Mouse (Mus musculus) ES-Bruce4 (cell line): ENCODE results near the gene Rtl5. TPM values are rescaled to one million over a fixed set of nuclear protein-coding genes. Genes with fewer than 3 reads are reported as not detected.

Experiments
- H3K27ac ChIP-seq: 2 replicates; pipeline ENCODE4 v1.5.1; 2012; ENCODE audit warnings: low read length, inconsistent platforms; ENCODE audit not compliant: insufficient read depth
- H3K27me3 ChIP-seq: 2 replicates; pipeline ENCODE4 v1.6.1; 2012; ENCODE audit warnings: mild to moderate bottlenecking, low read length, inconsistent platforms; ENCODE audit not compliant: control insufficient read depth, poor library complexity, insufficient read depth, severe bottlenecking
- H3K36me3 ChIP-seq: 2 replicates; pipeline ENCODE4 v1.6.1; 2012; ENCODE audit warnings: inconsistent platforms, mild to moderate bottlenecking, low read length, moderate library complexity; ENCODE audit not compliant: control insufficient read depth, poor library complexity, insufficient read depth, severe bottlenecking
- H3K4me1 ChIP-seq: one replicate; pipeline ENCODE4 v1.8.1; 2011; ENCODE audit warnings: low read length; ENCODE audit not compliant: control insufficient read depth, insufficient read depth
- H3K4me3 ChIP-seq: 2 replicates; pipeline ENCODE4 v1.5.1; 2011; ENCODE audit warnings: low read depth, mild to moderate bottlenecking, low read length
- H3K9ac ChIP-seq: 2 replicates; pipeline ENCODE4 v1.6.1; 2012; ENCODE audit warnings: low read depth, mild to moderate bottlenecking, inconsistent platforms; ENCODE audit not compliant: poor library complexity, severe bottlenecking
- H3K9me3 ChIP-seq: replicated peaks from 2 replicates; pipeline ENCODE4 v1.6.1; 2012; ENCODE audit warnings: mild to moderate bottlenecking, low read length, inconsistent platforms; ENCODE audit not compliant: control insufficient read depth, poor library complexity, insufficient read depth, severe bottlenecking
- CTCF ChIP-seq: IDR thresholded peaks from one replicate; pipeline ENCODE4 v1.8.1; 2011; ENCODE audit warnings: low read depth, low read length
- EP300 ChIP-seq: IDR thresholded peaks from 2 replicates; pipeline ENCODE4 v1.6.1; 2011; ENCODE audit warnings: low read depth, low read length; ENCODE audit not compliant: insufficient read depth
- POLR2A ChIP-seq: IDR thresholded peaks from one replicate; pipeline ENCODE4 v1.8.1; 2011; ENCODE audit warnings: low read length; ENCODE audit not compliant: insufficient read depth
- polyA plus RNA-seq: library from polyadenylated mRNA; stranded (reverse); fragments of >200 nt; gene quantifications from 2 replicates; pipeline ENCODE4 v1.2.4, GENCODE M21; 2011; ENCODE audit warnings: low read depth; ENCODE audit not compliant: missing spikeins, insufficient read depth, insufficient read length

Gene Rtl5
- polyA plus RNA-seq, 1 experiment = not detected

DNA sequence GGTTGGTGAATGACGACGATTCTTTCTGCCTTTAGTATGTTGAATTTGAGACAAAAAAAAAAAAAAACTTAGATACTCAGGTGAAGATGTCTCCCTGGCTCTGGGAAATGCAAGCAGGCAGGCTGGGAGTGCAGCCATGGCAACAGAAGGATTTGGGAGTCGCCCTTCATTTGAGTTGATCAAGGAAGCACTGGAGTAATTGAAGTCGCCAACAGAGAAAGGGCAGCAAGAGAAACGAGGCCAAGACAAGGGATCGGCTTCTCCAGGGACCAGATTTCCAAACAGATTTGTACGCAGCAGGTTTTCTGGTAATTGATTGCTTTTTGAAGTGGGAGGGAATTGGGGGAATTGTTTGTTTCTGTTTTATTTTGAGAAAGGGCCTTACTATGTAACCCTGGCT is 29.5 kb downstream of the Rtl5 start:
- no peaks in the 10 kb centered on the region for H3K27me3 ChIP-seq

DNA sequence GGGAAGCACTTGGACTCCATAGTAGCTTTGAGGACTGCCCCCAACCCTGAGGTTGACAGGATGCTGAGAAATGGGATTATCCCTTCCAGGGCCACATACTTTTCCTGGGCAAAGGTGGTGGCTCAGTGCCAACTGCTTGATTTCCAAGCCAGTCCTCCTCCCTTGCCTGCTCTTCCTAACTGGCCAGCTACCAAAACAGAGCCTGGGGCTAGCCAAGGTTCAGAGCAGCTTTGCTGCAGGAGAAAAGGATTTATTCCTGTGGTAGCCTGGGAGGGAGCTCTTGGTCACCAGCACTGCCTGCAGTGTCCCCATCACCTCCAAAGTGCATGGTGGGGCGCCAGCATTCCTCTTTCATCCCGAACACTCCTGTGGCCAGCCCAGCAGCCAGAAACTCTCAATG is 33.6 kb downstream of the Rtl5 start:
- no peaks in the 10 kb centered on the region for H3K9me3 ChIP-seq
- peaks cover 2% of the 10 kb centered on the region for H3K4me1 ChIP-seq
- H3K27ac ChIP-seq = no peak overlapping the region
- no peaks in the 10 kb centered on the region for H3K36me3 ChIP-seq
- no peak overlapping the region for H3K9ac ChIP-seq
- no peak overlapping the region for H3K4me3 ChIP-seq
- no peaks in the 10 kb centered on the region for H3K27me3 ChIP-seq
- TF ChIP-seq POLR2A = no peak
- no peak for TF ChIP-seq EP300
- TF ChIP-seq CTCF = no peak

More for the DNA sequence above, 29.5 kb downstream of the Rtl5 start:
- H3K27ac ChIP-seq = no peak overlapping the region
- no peaks in the 10 kb centered on the region for H3K36me3 ChIP-seq
- H3K4me1 ChIP-seq = no peaks in the 10 kb centered on the region
- H3K9ac ChIP-seq = no peak overlapping the region
- H3K4me3 ChIP-seq = no peak overlapping the region
- TF ChIP-seq CTCF (no peak), POLR2A (no peak)
- no peaks in the 10 kb centered on the region for H3K9me3 ChIP-seq

DNA sequence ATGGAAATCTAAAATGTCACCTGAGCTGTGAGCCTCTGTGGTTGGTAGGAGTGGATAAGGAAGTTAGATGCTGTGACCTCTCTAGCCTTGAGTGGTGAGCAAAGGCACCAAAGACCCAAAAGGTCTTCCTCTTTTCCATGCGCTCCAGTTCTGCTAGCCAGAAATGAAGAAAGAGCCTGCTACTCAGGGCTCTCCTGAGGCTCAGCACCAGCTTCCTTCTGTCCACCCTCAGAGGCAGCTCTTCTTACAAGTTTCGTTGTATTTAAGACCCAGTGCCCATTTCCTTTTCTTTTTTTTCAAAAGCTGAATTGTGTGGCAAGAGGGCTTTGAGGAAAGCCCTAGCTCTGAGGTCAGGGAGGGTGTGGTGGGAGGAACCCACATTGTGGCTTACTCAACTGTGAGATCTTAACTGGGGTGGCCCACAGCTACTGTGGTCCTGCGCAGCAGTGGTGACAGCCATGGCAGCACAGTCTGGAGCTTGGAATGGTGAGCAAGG is 34.2 kb downstream of the Rtl5 start:
- no peaks in the 10 kb centered on the region for H3K36me3 ChIP-seq
- no peaks in the 10 kb centered on the region for H3K9me3 ChIP-seq
- peaks cover 2% of the 10 kb centered on the region for H3K4me1 ChIP-seq
- H3K27ac ChIP-seq = no peak overlapping the region
- TF ChIP-seq POLR2A = no peak
- no peaks in the 10 kb centered on the region for H3K27me3 ChIP-seq
- H3K9ac ChIP-seq = no peak overlapping the region
- no peak overlapping the region for H3K4me3 ChIP-seq

DNA sequence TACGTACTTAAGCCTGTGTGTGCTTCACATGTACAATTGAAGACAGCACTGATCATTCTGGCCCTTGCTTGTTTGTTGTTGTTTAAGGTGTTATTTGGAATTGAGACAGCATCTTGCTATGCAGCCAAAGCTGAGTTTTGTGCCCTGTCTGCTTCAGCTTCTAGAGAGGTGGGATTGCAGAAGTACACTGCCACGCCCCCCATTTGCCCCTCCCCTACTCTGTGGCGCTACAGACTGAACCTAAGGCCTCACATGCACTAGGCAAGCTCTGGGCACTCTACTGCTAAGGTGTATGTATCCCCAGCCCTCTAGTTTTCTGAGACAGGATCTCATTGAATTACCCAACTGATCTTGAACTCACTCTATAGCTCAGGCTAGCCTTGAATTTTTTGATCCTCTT is 35.4 kb downstream of the Rtl5 start:
- Histone ChIP-seq H3K4me3 (no peak overlapping the region), H3K4me1 (peaks cover 2% of the 10 kb centered on the region), H3K9me3 (no peaks in the 10 kb centered on the region), H3K27ac (no peak overlapping the region), H3K9ac (no peak overlapping the region), H3K36me3 (no peaks in the 10 kb centered on the region), H3K27me3 (no peaks in the 10 kb centered on the region)
- TF ChIP-seq CTCF = no peak
- TF ChIP-seq POLR2A = no peak
- TF ChIP-seq EP300 = no peak

DNA sequence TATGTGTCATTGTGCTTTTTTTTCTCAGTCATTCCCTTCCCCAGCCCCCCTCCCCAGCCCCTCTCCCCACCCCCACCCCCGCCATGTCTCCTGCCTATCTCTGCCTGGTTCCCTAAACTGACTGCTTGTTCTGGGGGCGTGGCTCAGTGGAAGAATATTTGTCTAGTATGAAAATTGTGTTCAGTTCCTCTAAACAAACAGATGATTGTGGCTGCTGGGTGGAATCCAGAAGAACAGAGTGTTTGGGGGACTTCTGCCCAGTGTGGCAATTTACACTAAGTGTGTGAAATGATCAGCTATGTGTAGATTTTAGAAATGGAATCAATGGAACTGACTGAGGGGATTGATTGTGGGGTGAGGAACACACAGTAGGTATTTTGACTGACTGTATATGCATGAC is 37.5 kb downstream of the Rtl5 start:
- Histone ChIP-seq H3K9me3 (no peaks in the 10 kb centered on the region), H3K36me3 (no peaks in the 10 kb centered on the region), H3K4me1 (peaks cover 2% of the 10 kb centered on the region), H3K27ac (no peak overlapping the region), H3K9ac (no peak overlapping the region), H3K27me3 (no peaks in the 10 kb centered on the region), H3K4me3 (no peak overlapping the region)
- TF ChIP-seq POLR2A = no peak
- no peak for TF ChIP-seq CTCF
- no peak for TF ChIP-seq EP300

DNA sequence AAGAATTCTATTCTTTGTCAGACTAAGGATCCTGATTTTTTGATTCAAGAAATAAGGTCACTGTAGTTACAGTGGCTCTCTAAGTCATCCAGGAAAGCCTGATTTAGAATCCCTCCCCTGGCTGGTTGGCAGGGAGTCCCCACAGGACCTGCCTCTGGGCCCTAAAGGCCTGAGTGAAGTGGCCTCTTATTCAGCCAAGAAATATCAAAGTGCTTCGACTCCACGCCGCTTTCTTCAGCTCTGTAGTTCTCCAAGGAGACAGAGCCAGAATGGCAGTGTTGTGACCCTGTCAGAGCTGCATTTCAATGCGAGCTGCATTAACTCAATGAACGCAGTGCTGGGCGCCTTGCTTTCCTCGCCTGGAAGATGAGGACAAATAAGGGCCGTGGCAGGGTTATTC is 38.7 kb downstream of the Rtl5 start:
- Histone ChIP-seq H3K27ac (no peak overlapping the region), H3K9ac (no peak overlapping the region), H3K36me3 (no peaks in the 10 kb centered on the region), H3K27me3 (no peaks in the 10 kb centered on the region), H3K9me3 (no peaks in the 10 kb centered on the region), H3K4me1 (peaks cover 2% of the 10 kb centered on the region), H3K4me3 (no peak overlapping the region)
- TF ChIP-seq CTCF (no peak), POLR2A (no peak), EP300 (no peak)

DNA sequence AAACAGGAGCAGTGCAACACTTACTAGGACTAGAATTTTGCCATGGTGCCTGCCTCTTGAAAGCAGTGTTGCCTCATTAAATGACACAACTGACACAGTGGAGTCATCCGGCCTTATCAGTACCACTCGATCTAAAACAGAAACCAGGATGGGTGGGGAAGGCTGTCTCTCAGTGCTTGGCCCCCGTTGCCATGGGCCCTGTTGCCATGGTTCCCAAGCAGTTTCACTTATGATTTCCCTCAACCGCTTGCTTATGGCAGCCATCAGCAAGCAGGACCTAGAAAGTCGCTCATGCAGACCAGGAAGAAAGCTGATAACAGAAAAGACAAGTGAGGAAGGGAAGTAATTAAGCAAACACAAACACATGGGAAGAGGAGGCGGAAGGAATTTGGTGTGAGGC is 39.3 kb downstream of the Rtl5 start:
- Histone ChIP-seq H3K9ac (no peak overlapping the region), H3K9me3 (no peaks in the 10 kb centered on the region), H3K4me1 (peaks cover 2% of the 10 kb centered on the region), H3K27ac (no peak overlapping the region), H3K36me3 (no peaks in the 10 kb centered on the region), H3K4me3 (no peak overlapping the region), H3K27me3 (no peaks in the 10 kb centered on the region)
- no peak for TF ChIP-seq EP300
- no peak for TF ChIP-seq POLR2A
- no peak for TF ChIP-seq CTCF
